Mouse (Mus musculus): ENCODE measurements around the gene Zzz3.
A peak's percentile ranks its signal among the peaks of the same experiment; 100 is the strongest.

The Zzz3 gene

GRCm38 (mm10) chr3:152395350-152396277, at the start of gene Zzz3:
TSS of gene Zzz3 (plus strand) at chr3:152395473.
- peak; percentile 93 for DNase-seq

GRCm38 (mm10) chr3:152345732-152346632, 49.3 kb upstream of the Zzz3 start, which contains the start of gene Usp33:
TSS of gene Usp33 (plus strand) at chr3:152346478.
- DNase-seq, result peak; percentile 94

- no peak for DNase-seq
These were observed 48.6 kb upstream of the Zzz3 start for GRCm38 (mm10) chr3:152346633-152347141.

GRCm38 (mm10) chr3:152347227-152347626, 48.0 kb upstream of the Zzz3 start:
- no peak for DNase-seq

GRCm38 (mm10) chr3:152348011-152348830, 47.1 kb upstream of the Zzz3 start:
- no peak for DNase-seq

GRCm38 (mm10) chr3:152350431-152350830, 44.8 kb upstream of the Zzz3 start:
- DNase-seq, result no peak

- no peak for DNase-seq
These were observed 44.3 kb upstream of the Zzz3 start for GRCm38 (mm10) chr3:152350966-152351365.

GRCm38 (mm10) chr3:152352289-152352688, 43.0 kb upstream of the Zzz3 start:
- DNase-seq, result no peak

GRCm38 (mm10) chr3:152353434-152354177, 41.7 kb upstream of the Zzz3 start:
- no peak for DNase-seq

GRCm38 (mm10) chr3:152355361-152355760, 39.9 kb upstream of the Zzz3 start:
- no peak for DNase-seq

- DNase-seq, result no peak
These were observed 38.5 kb upstream of the Zzz3 start for GRCm38 (mm10) chr3:152356751-152357150.

- no peak for DNase-seq
These were observed 36.1 kb upstream of the Zzz3 start for GRCm38 (mm10) chr3:152359151-152359550.

- no peak for DNase-seq
These were observed 31.1 kb upstream of the Zzz3 start for GRCm38 (mm10) chr3:152364181-152364580.

GRCm38 (mm10) chr3:152376063-152376462, 19.2 kb upstream of the Zzz3 start:
- no peak for DNase-seq

GRCm38 (mm10) chr3:152384106-152384505, 11.2 kb upstream of the Zzz3 start:
- no peak for DNase-seq

GRCm38 (mm10) chr3:152396278-152396987, 1.2 kb downstream of the Zzz3 start:
- DNase-seq, result peak; percentile 97

- DNase-seq, result no peak
These were observed 1.7 kb downstream of the Zzz3 start for GRCm38 (mm10) chr3:152396988-152397314.

GRCm38 (mm10) chr3:152397335-152397940, 2.2 kb downstream of the Zzz3 start:
- no peak for DNase-seq

- no peak for DNase-seq
These were observed 5.2 kb downstream of the Zzz3 start for GRCm38 (mm10) chr3:152400441-152400840.

- DNase-seq, result no peak
These were observed 5.6 kb downstream of the Zzz3 start for GRCm38 (mm10) chr3:152400875-152401274.
